Mouse (Mus musculus) liver, postnatal 0 days (tissue): ENCODE measurements at regions not wholly inside any gene's neighbourhood (a gene's known extent, or its start where the extent isn't known, plus 50 kb on each side); places are given as distances from the start of the nearest gene placed in this dataset.

Experiments
- ATAC-seq: fragments of 200-750 bp; cut with Nextera tagmentation; 2 replicates; pipeline ENCODE4 v1.8.0; 2017; ENCODE audit warnings: mild to moderate bottlenecking, moderate library complexity
- DNase-seq: peaks from one replicate; pipeline ENCODE4 v3.0.0-alpha.2; 2016
- H3K27ac ChIP-seq: fragments of 300-500 bp; sonication (generic); 2 replicates; pipeline ENCODE4 v1.5.1; 2014; ENCODE audit warnings: antibody characterized with exemption, moderate library complexity, mild to moderate bottlenecking, low read depth
- H3K27me3 ChIP-seq: fragments of 300-500 bp; sonication (generic); 2 replicates; pipeline ENCODE4 v1.6.1; 2014; ENCODE audit warnings: low read length, control low read depth, mixed read lengths; ENCODE audit not compliant: insufficient read depth
- H3K36me3 ChIP-seq: fragments of 300-500 bp; sonication (generic); replicated peaks from 2 replicates; pipeline ENCODE4 v1.6.1; 2014; ENCODE audit warnings: mild to moderate bottlenecking, control low read depth, low read length, moderate library complexity, mixed read lengths; ENCODE audit not compliant: insufficient read depth
- H3K4me1 ChIP-seq: fragments of 300-500 bp; sonication (generic); 2 replicates; pipeline ENCODE4 v1.6.1; 2014; ENCODE audit warnings: antibody characterized with exemption, mild to moderate bottlenecking, control low read depth; ENCODE audit not compliant: insufficient read depth
- H3K4me2 ChIP-seq: fragments of 300-500 bp; sonication (generic); 2 replicates; pipeline ENCODE4 v1.6.1; 2014; ENCODE audit warnings: low read depth, mild to moderate bottlenecking, low read length, moderate library complexity, mixed read lengths
- H3K4me3 ChIP-seq: fragments of 300-500 bp; sonication (generic); 2 replicates; pipeline ENCODE4 v1.5.1; 2014; ENCODE audit warnings: low read depth, low read length
- H3K9ac ChIP-seq: fragments of 300-500 bp; sonication (generic); replicated peaks from 2 replicates; pipeline ENCODE4 v1.6.1; 2014; ENCODE audit warnings: mild to moderate bottlenecking, moderate library complexity
- H3K9me3 ChIP-seq: fragments of 300-500 bp; sonication (generic); 2 replicates; pipeline ENCODE4 v1.6.1; 2016; ENCODE audit warnings: mild to moderate bottlenecking, control low read depth, low read length, mixed read lengths
- CTCF ChIP-seq: sonication (generic); IDR thresholded peaks from 2 replicates; pipeline ENCODE4 v1.5.1; 2016; ENCODE audit warnings: antibody characterized with exemption, low read depth
- EP300 ChIP-seq: IDR thresholded peaks from 2 replicates; pipeline ENCODE4 v1.6.1; 2016; ENCODE audit warnings: antibody characterized with exemption, low read depth, mild to moderate bottlenecking
- WGBS: fragments of 180-500 bp; shearing (Covaris S2); extraction: QIAGEN DNeasy Blood & Tissue Kit; methylation state at CpG from one replicate; pipeline ENCODE4 v1.1.7; 2014; ENCODE audit not compliant: insufficient replicate concordance; 5-methylcytosine and 5-hydroxymethylcytosine counted together

DNA sequence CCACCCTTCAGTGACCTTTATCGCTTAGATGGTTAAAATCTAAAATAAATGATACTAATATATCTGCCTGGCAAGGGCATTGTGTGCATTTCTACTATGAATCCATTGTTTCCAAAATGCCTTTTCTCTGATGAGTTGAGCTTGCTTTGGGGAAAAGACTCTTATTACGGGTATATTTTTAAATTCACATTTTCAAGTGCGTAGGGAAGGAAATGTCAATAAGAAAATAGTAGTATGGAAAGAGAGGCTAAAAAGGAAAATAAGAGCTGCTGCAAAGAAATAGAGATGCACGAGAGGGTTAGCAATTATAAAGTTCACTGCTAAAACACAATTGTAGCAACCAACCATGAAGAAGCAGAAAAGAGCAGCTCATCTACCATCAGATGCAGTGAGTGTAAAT lies 123.8 kb upstream of the Chl1 start:
- H3K4me3 ChIP-seq: no peak overlapping the region
- H3K9me3 ChIP-seq: no peaks in the 10 kb centered on the region
- ATAC-seq (no peak), DNase-seq (no peak)
- H3K36me3 ChIP-seq: no peaks in the 10 kb centered on the region
- WGBS: 81% methylated on average over 4 of the region's 4 CpGs
- no peak overlapping the region for H3K27ac ChIP-seq
- H3K4me1 ChIP-seq: no peaks in the 10 kb centered on the region
- no peaks in the 10 kb centered on the region for H3K27me3 ChIP-seq
- no peak overlapping the region for H3K9ac ChIP-seq
- no peak overlapping the region for H3K4me2 ChIP-seq
- TF ChIP-seq CTCF: no peak
- no peak for TF ChIP-seq EP300

DNA sequence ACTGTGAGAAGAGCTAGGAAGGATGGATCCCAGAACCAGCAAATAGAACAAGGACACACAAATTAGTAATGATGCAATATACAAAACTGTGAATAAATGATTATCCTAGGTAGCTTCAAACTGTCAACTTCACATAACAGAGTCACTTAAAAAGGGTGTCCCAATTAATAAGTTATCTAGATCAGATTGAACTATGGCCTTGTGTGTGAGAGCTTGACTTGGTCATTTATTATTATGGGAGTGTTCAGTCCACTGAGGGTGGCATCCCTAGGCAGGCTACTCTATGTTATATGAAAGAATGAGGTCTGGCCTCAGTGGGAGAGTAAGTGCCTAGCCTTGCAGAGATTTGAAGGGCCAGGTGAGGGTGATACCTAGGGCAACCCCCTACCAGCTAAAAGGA lies 104.4 kb upstream of the Chl1 start:
- H3K9ac ChIP-seq: no peak overlapping the region
- H3K27ac ChIP-seq: no peak overlapping the region
- TF ChIP-seq CTCF: no peak
- no peak for TF ChIP-seq EP300
- H3K4me1 ChIP-seq: no peaks in the 10 kb centered on the region
- ATAC-seq (no peak), DNase-seq (no peak)
- H3K27me3 ChIP-seq: no peaks in the 10 kb centered on the region
- H3K4me2 ChIP-seq: no peak overlapping the region
- no peaks in the 10 kb centered on the region for H3K36me3 ChIP-seq
- H3K4me3 ChIP-seq: no peak overlapping the region
- no peaks in the 10 kb centered on the region for H3K9me3 ChIP-seq

DNA sequence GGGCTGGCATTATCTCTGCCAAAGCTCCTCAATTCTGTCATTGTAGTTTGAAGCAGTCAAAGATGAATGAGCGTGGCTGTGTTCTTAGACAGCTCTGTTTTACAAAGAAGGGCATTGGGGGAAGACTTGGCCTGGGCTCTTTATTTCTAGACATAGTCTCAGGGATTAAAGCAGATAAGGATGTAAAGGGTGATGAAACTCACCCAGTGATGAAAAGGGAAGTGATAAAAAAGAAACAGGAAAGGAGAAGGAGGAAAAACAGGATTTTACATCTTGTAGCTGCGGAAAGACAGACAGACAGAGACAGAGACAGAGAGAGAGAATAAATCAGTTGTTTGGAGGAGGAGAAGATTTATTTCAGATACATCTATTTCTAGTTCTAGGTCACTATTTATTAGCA lies 95.5 kb upstream of the Chl1 start:
- 58% methylated on average over 2 of the region's 2 CpGs for WGBS
- no peak for ATAC-seq

DNA sequence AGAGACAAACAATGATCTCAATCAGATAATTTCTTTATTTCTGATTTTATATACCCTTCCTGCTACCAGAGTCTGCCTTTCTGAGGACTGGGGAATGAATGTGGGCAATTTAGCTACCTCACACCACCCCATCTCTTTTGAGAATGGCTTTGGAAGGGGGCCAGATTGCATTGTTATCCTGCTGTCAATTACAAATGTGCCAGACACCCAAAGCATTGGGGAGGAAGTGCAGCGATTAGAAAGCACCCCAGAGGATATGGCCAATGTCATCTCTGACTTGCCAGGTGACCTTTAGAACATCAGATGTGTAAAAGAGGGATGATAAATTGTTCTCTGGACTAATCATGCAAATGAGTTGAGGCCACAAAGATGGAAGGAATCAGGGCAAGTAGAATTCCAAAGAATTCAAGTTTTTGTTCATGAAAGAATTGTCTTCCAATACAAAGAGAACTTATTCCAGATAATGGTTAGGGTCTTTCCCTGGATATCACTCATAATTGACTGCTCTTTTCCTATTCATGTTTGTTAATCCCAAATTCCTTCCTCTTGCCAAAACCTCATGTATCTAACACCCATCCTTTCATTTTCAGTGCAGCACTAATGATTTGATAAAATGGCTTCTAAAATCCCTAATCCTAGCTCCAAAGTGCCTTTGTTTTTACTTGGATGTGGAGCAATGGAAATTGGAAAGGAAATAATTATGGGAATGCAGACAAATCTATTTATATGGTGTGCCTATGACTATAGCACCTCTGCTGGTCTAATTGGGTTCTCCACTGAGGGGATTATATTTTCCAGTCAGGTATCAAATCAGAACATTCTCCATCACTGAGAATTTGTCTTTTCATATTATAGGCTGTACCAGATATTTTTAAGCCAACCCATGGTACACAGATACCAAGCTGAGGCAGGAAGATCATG lies 89.1 kb upstream of the Chl1 start:
- no peak overlapping the region for H3K27ac ChIP-seq
- ATAC-seq: no peak
- whole genome bisulfite sequencing: 53% methylated on average over 1 of the region's 1 CpGs

More for the DNA sequence above, 95.5 kb upstream of the Chl1 start:
- no peak for TF ChIP-seq CTCF
- TF ChIP-seq EP300: no peak
- Histone ChIP-seq H3K9me3 (no peaks in the 10 kb centered on the region), H3K27ac (no peak overlapping the region), H3K4me3 (no peak overlapping the region), H3K4me1 (no peaks in the 10 kb centered on the region), H3K9ac (no peak overlapping the region), H3K4me2 (no peak overlapping the region), H3K27me3 (no peaks in the 10 kb centered on the region), H3K36me3 (no peaks in the 10 kb centered on the region)
- no peak for DNase-seq

DNA sequence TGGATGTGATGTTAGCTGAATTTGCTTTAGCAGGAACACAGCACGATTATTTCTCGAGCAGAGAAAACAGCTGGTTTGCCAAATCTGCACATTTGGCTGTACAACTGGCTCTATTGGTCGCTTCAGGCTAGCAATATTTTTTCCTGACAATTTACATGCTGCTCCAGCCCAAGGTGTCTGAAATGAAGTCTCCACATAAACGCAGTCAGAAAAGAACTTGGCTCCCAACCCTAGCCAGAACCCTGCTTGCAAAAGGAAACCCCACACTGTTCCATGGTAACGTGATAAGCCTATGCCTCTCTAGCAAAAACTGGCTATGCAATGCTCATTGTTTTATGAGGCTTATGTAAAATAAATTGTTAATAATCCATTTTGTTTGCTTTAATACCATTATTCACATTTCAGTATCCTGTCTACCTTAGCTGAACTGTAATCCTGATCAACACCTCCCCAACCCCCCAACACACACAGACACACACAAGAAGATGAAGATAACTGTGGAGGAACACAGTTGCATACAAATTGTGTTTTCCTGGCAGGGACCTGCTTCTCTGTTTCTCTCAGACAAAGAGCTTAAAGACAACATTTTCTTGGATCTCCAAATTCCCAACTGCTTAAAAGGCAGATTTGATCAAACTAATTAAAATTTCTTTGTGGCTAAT lies 79.3 kb upstream of the Chl1 start:
- no peak overlapping the region for H3K4me3 ChIP-seq
- no peaks in the 10 kb centered on the region for H3K36me3 ChIP-seq
- H3K27ac ChIP-seq: no peak overlapping the region
- H3K4me1 ChIP-seq: no peaks in the 10 kb centered on the region
- H3K27me3 ChIP-seq: no peaks in the 10 kb centered on the region
- H3K9ac ChIP-seq: no peak overlapping the region
- no peak for ATAC-seq
- DNase-seq: no peak
- 72% methylated on average over 5 of the region's 5 CpGs for WGBS
- TF ChIP-seq CTCF (no peak), EP300 (no peak)
- H3K9me3 ChIP-seq: no peaks in the 10 kb centered on the region
- no peak overlapping the region for H3K4me2 ChIP-seq

More for the DNA sequence above, 89.1 kb upstream of the Chl1 start:
- TF ChIP-seq EP300: no peak
- Histone ChIP-seq H3K4me1 (no peaks in the 10 kb centered on the region), H3K4me3 (no peak overlapping the region), H3K9me3 (no peaks in the 10 kb centered on the region), H3K9ac (no peak overlapping the region), H3K27me3 (no peaks in the 10 kb centered on the region), H3K36me3 (no peaks in the 10 kb centered on the region), H3K4me2 (no peak overlapping the region)
- no peak for DNase-seq

DNA sequence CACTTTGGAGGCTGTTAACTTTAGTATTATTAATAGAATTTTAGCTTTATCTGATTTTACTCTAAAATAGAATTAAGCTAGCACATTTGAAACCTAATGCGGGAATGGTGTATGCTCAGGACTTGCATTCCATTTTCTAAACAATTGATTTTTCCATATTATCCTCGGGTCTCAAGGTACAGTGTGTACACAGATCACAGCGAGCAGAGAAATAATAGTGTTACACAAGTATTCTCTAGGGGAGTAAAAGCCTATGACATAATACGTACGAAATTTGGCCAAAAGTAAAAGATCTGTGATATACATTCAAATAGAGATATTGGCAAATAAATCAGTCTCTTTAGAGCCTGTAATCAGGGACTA lies 78.8 kb upstream of the Chl1 start:
- no peaks in the 10 kb centered on the region for H3K9me3 ChIP-seq
- no peak overlapping the region for H3K27ac ChIP-seq
- no peak for DNase-seq
- H3K36me3 ChIP-seq: no peaks in the 10 kb centered on the region
- no peak for ATAC-seq
- WGBS: 69% methylated on average over 5 of the region's 5 CpGs
- H3K4me3 ChIP-seq: no peak overlapping the region
- H3K27me3 ChIP-seq: no peaks in the 10 kb centered on the region
- TF ChIP-seq CTCF (no peak), EP300 (no peak)
- no peak overlapping the region for H3K4me2 ChIP-seq
- no peak overlapping the region for H3K9ac ChIP-seq
- H3K4me1 ChIP-seq: no peaks in the 10 kb centered on the region
